Mouse (Mus musculus) myocyte (in vitro differentiated cells): Measurements from ENCODE around the gene Ssbp3.

Experiments
- E2F4 ChIP-seq: IDR thresholded peaks from one replicate; pipeline ENCODE4 v1.6.1; 2011; ENCODE audit warnings: mild to moderate bottlenecking, control low read depth, moderate library complexity; ENCODE audit not compliant: insufficient read depth
- MAX ChIP-seq: IDR thresholded peaks from one replicate; pipeline ENCODE4 v1.6.1; 2011; ENCODE audit warnings: low read depth, mild to moderate bottlenecking, control low read depth
- MYOD1 ChIP-seq, 3 experiments: IDR thresholded peaks; one replicate each; pipeline ENCODE4 v1.6.1; 2011; ENCODE audit warnings: control low read depth in 2 of 3, low read depth in 2 of 3, mild to moderate bottlenecking in 2 of 3, moderate library complexity in 1 of 3; ENCODE audit not compliant: insufficient read length in 2 of 3, control insufficient read depth in 1 of 3
- MYOG ChIP-seq, 3 experiments: IDR thresholded peaks; one replicate each; pipeline ENCODE4 v1.6.1; 2011; ENCODE audit warnings: control low read depth in 2 of 3, low read depth in 2 of 3, mild to moderate bottlenecking in 2 of 3; ENCODE audit not compliant: insufficient read length in 2 of 3, control insufficient read depth in 1 of 3, insufficient read depth in 1 of 3
- POLR2A ChIP-seq: IDR thresholded peaks from one replicate; pipeline ENCODE4 v1.6.1; 2011; ENCODE audit warnings: low read depth, mild to moderate bottlenecking, control low read depth, moderate library complexity; ENCODE audit not compliant: insufficient read length
- POLR2AphosphoS2 ChIP-seq: IDR thresholded peaks from one replicate; pipeline ENCODE4 v1.6.1; 2011; ENCODE audit warnings: low read depth, control low read depth; ENCODE audit not compliant: insufficient read length
- TCF12 ChIP-seq: IDR thresholded peaks from one replicate; pipeline ENCODE4 v1.6.1; 2011; ENCODE audit warnings: mild to moderate bottlenecking, control low read depth; ENCODE audit not compliant: poor library complexity, insufficient read depth, severe bottlenecking
- USF1 ChIP-seq: IDR thresholded peaks from one replicate; pipeline ENCODE4 v1.6.1; 2011; ENCODE audit warnings: low read depth, mild to moderate bottlenecking, control low read depth, moderate library complexity

DNA sequence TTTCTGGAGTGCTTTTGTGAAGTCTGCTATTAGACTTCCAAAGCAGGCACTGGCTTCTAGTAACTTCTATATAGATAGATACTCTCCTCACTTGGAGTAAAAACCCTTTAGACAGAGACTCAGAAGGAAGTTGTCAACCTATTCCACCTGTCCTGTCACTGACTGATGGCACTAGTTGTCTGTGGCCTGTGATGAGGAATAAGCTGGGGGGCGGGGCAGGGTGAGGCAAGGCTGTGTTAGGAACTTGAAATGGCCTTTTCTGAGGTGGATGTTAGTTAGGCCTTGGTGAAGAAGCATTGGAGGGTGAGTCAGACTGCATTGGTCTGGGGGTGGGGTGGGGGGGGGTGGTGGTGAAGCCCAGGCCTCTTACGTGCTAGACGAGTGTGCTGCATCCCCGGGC is 65.4 kb downstream of the Ssbp3 start:
- no peak for TF ChIP-seq POLR2A
- peak in 1 of 3 experiments; percentile 3 for TF ChIP-seq MYOG (IDR thresholded peaks at IDR 0.05; ENCODE audit: control insufficient read depth in 1 of 3, insufficient read depth in 1 of 3, insufficient read length in 2 of 3, low read depth in 2 of 3)
- no peak for TF ChIP-seq POLR2AphosphoS2
- no peak for TF ChIP-seq USF1
- no peak for TF ChIP-seq E2F4
- no peak for TF ChIP-seq MAX
- TF ChIP-seq TCF12, result no peak
- peak in 1 of 3 experiments; percentile 60 for TF ChIP-seq MYOD1 (IDR thresholded peaks at IDR 0.05; ENCODE audit: control insufficient read depth in 1 of 3, insufficient read length in 2 of 3, low read depth in 2 of 3)
